10 mouse cellular contexts compared by ENCODE assay signal in genomic region chr3:127451070-127451469, GRCm38 (mm10). TPM values are rescaled to one million over a fixed set of nuclear protein-coding genes. Genes with fewer than 3 reads are reported as not detected.
DNase-seq lines count a peak whose midpoint lies in the region; ATAC-seq and TF ChIP-seq lines count a peak whose summit lies in the region.
"Had no signal": no experiment of that assay in that cellular context is flagged by ENCODE, and none has a peak within 500 bp of the region (broad histone marks: within the 10 kb centered on the region; RNA-seq: fewer than 3 reads in every experiment).

No protein-coding gene starts in this region.

- no peak overlapping the region for H3K4me3 ChIP-seq in forebrain, embryonic 10.5 days
- no peak overlapping the region for H3K4me3 ChIP-seq in forebrain, embryonic 15.5 days
- no peak overlapping the region for H3K4me3 ChIP-seq in midbrain, embryonic 10.5 days
- H3K4me3 ChIP-seq in midbrain, embryonic 15.5 days = no peak overlapping the region
- no peak overlapping the region for H3K4me3 ChIP-seq in embryonic facial prominence, embryonic 10.5 days
- H3K4me3 ChIP-seq in small intestine, adult 2 months (ENCODE audit: low read depth, low read length) = no peak overlapping the region
- H3K4me3 ChIP-seq: heart, embryonic 15.5 days; megakaryocyte, embryonic 14.5 days had no signal

- peak; percentile 75; the same call in 1 of the 2 replicates for TF ChIP-seq CTCF in small intestine, adult 2 months (IDR thresholded peaks at IDR 0.05; ENCODE audit: extremely low read depth, insufficient read length, insufficient replicate concordance, low read depth, low read length)

- TF ChIP-seq POLR2A in small intestine, adult 2 months (IDR thresholded peaks at IDR 0.05; ENCODE audit: low read depth, low read length) = no peak

- intact Hi-C loops in left cerebral cortex, postnatal 14 days (cut with DNase I) = loop anchor here (5.0 kb wide), 1 partner anchor 101 kb away; the partner anchor contains the start of genes Larp7 and Zgrf1

- no peak for ATAC-seq in forebrain, embryonic 15.5 days (replicated peaks)
- no peak for ATAC-seq in midbrain, embryonic 15.5 days (replicated peaks)

- H3K9me3 ChIP-seq in forebrain, embryonic 10.5 days = no peaks in the 10 kb centered on the region
- H3K9me3 ChIP-seq in forebrain, embryonic 15.5 days = no peaks in the 10 kb centered on the region
- no peaks in the 10 kb centered on the region for H3K9me3 ChIP-seq in midbrain, embryonic 10.5 days (replicated peaks)
- no peaks in the 10 kb centered on the region for H3K9me3 ChIP-seq in midbrain, embryonic 15.5 days
- H3K9me3 ChIP-seq in embryonic facial prominence, embryonic 10.5 days = no peaks in the 10 kb centered on the region
- H3K9me3 ChIP-seq: heart, embryonic 15.5 days; megakaryocyte, embryonic 14.5 days had no signal

- peaks cover 9% of the 10 kb centered on the region; the same call in 1 of the 2 replicates for H3K27me3 ChIP-seq in forebrain, embryonic 10.5 days (ENCODE audit: poor library complexity, severe bottlenecking)
- H3K27me3 ChIP-seq in forebrain, embryonic 15.5 days = no peaks in the 10 kb centered on the region
- peaks cover 4% of the 10 kb centered on the region; the same call in 1 of the 2 replicates for H3K27me3 ChIP-seq in midbrain, embryonic 10.5 days (ENCODE audit: low read depth, poor library complexity, severe bottlenecking)
- H3K27me3 ChIP-seq in midbrain, embryonic 15.5 days (replicated peaks) = no peaks in the 10 kb centered on the region
- no peaks in the 10 kb centered on the region for H3K27me3 ChIP-seq in embryonic facial prominence, embryonic 10.5 days (replicated peaks; ENCODE audit: low read depth, poor library complexity, severe bottlenecking)
- H3K27me3 ChIP-seq in small intestine, adult 2 months (ENCODE audit: control insufficient read depth, insufficient read depth, low read length) = no peaks in the 10 kb centered on the region; the same call in 1 of the 2 replicates
- H3K27me3 ChIP-seq: heart, embryonic 15.5 days had no signal

- no peak overlapping the region for H3K4me2 ChIP-seq in forebrain, embryonic 15.5 days (replicated peaks)
- no peak overlapping the region for H3K4me2 ChIP-seq in midbrain, embryonic 15.5 days
- H3K4me2 ChIP-seq: heart, embryonic 15.5 days had no signal

- H3K27ac ChIP-seq in forebrain, embryonic 10.5 days = no peak overlapping the region
- no peak overlapping the region for H3K27ac ChIP-seq in forebrain, embryonic 15.5 days (replicated peaks)
- no peak overlapping the region for H3K27ac ChIP-seq in midbrain, embryonic 10.5 days (replicated peaks)
- H3K27ac ChIP-seq in midbrain, embryonic 15.5 days = no peak overlapping the region
- no peak overlapping the region for H3K27ac ChIP-seq in embryonic facial prominence, embryonic 10.5 days (replicated peaks)
- no peak overlapping the region for H3K27ac ChIP-seq in small intestine, adult 2 months (ENCODE audit: insufficient read depth, low read depth, low read length)
- H3K27ac ChIP-seq: heart, embryonic 15.5 days had no signal

- peak; percentile 50 for DNase-seq in forebrain, embryonic 10.5 days (ENCODE audit: extremely low spot score, low spot score)
- DNase-seq in midbrain, embryonic 10.5 days (ENCODE audit: low spot score) = peak; percentile 47
- peak; percentile 59 for DNase-seq in adrenal gland, postnatal 10 days
- DNase-seq in embryonic facial prominence, embryonic 10.5 days (ENCODE audit: low spot score) = peak; percentile 65
- DNase-seq in left cerebral cortex, postnatal 14 days (ENCODE audit: low spot score in 2 of 2) = peak; percentile 39 to 52

- H3K36me3 ChIP-seq in forebrain, embryonic 10.5 days (replicated peaks) = no peaks in the 10 kb centered on the region
- H3K36me3 ChIP-seq in forebrain, embryonic 15.5 days = no peaks in the 10 kb centered on the region
- H3K36me3 ChIP-seq in midbrain, embryonic 10.5 days = no peaks in the 10 kb centered on the region
- no peaks in the 10 kb centered on the region for H3K36me3 ChIP-seq in midbrain, embryonic 15.5 days (replicated peaks)
- no peaks in the 10 kb centered on the region for H3K36me3 ChIP-seq in embryonic facial prominence, embryonic 10.5 days (replicated peaks)
- no peaks in the 10 kb centered on the region for H3K36me3 ChIP-seq in small intestine, adult 2 months (ENCODE audit: control insufficient read depth, insufficient read depth, low read length)
- H3K36me3 ChIP-seq: heart, embryonic 15.5 days had no signal

- 10% methylated on average over 3 of the region's 3 CpGs for WGBS in forebrain, embryonic 10.5 days
- 8% methylated on average over 3 of the region's 3 CpGs for WGBS in forebrain, embryonic 15.5 days
- WGBS in midbrain, embryonic 10.5 days = 10% methylated on average over 3 of the region's 3 CpGs
- 5% methylated on average over 3 of the region's 3 CpGs for WGBS in midbrain, embryonic 15.5 days
- 12% methylated on average over 3 of the region's 3 CpGs for WGBS in embryonic facial prominence, embryonic 10.5 days
- WGBS in small intestine, adult 2 months = 4% methylated on average over 3 of the region's 3 CpGs

- no peak overlapping the region for H3K9ac ChIP-seq in forebrain, embryonic 15.5 days (replicated peaks)
- H3K9ac ChIP-seq in midbrain, embryonic 15.5 days = no peak overlapping the region
- H3K9ac ChIP-seq: heart, embryonic 15.5 days had no signal

- H3K4me1 ChIP-seq in forebrain, embryonic 10.5 days = no peaks in the 10 kb centered on the region
- no peaks in the 10 kb centered on the region for H3K4me1 ChIP-seq in forebrain, embryonic 15.5 days
- no peaks in the 10 kb centered on the region for H3K4me1 ChIP-seq in midbrain, embryonic 10.5 days
- H3K4me1 ChIP-seq in midbrain, embryonic 15.5 days = no peaks in the 10 kb centered on the region
- H3K4me1 ChIP-seq in embryonic facial prominence, embryonic 10.5 days = no peaks in the 10 kb centered on the region
- no peaks in the 10 kb centered on the region for H3K4me1 ChIP-seq in small intestine, adult 2 months (ENCODE audit: control insufficient read depth, insufficient read depth, insufficient read length, low read length)
- H3K4me1 ChIP-seq: heart, embryonic 15.5 days had no signal

RNA-seq across cellular contexts. Expression of gene Ank2, which starts 48.1 kb away (rescaled TPM):
- polyA plus RNA-seq in forebrain, embryonic 10.5 days (2016; fragmentation: Nextera tagmentation; extraction: Ambion mirVana) = 32.2 and 36.3 TPM in 2 replicates
- polyA plus RNA-seq in forebrain, embryonic 15.5 days (2015; fragmentation: Nextera tagmentation; extraction: Ambion mirVana) = 158 and 159 TPM in 2 replicates
- 40.4 and 60.8 TPM in 2 replicates for polyA plus RNA-seq in midbrain, embryonic 10.5 days (2016; fragmentation: Nextera tagmentation; extraction: Ambion mirVana)
- polyA plus RNA-seq in midbrain, embryonic 15.5 days (2015; fragmentation: Nextera tagmentation; extraction: Ambion mirVana) = 192 and 216 TPM in 2 replicates
- 10 to 100 TPM; 56.9 to 95.8 TPM for total RNA-seq in adrenal gland, postnatal 10 days (2021)
- 32.2 and 35.7 TPM in 2 replicates for polyA plus RNA-seq in embryonic facial prominence, embryonic 10.5 days (2016; fragmentation: Nextera tagmentation; extraction: Ambion mirVana)
- 1,000 to 10,000 TPM in 1 of 2 experiments, 100 to 1,000 TPM in 1; 969 to 1,019 TPM for total RNA-seq in left cerebral cortex, postnatal 14 days (2021)
- polyA plus RNA-seq in small intestine, adult 2 months (2012; rRNA removed) = 1.0 and 1.1 TPM in 2 replicates

Comparison
In these comparisons a context has a peak if more than half of its experiments do, and no peak if none do; other contexts are left out.
1. RNA of gene Ank2, which starts 48.1 kb away (polyA plus RNA-seq): 192 to 216 TPM in midbrain, embryonic 15.5 days, 158 to 159 TPM in forebrain, embryonic 15.5 days, 40.4 to 60.8 TPM in midbrain, embryonic 10.5 days, 32.2 to 36.3 TPM in forebrain, embryonic 10.5 days and 32.2 to 35.7 TPM in embryonic facial prominence, embryonic 10.5 days; 1.0 to 1.1 TPM in small intestine, adult 2 months; every median in the first group is over 10 times any median in the second.
2. Peak in every context shown above with its lines, with median percentiles within 50 percentile points of each other: DNase-seq.